Mouse (Mus musculus) myocyte (in vitro differentiated cells): ENCODE results near the gene Slc22a3.

Source experiments
- E2F4 ChIP-seq: IDR thresholded peaks from one replicate; pipeline ENCODE4 v1.6.1; 2011; ENCODE audit warnings: mild to moderate bottlenecking, control low read depth, moderate library complexity; ENCODE audit not compliant: insufficient read depth
- MAX ChIP-seq: IDR thresholded peaks from one replicate; pipeline ENCODE4 v1.6.1; 2011; ENCODE audit warnings: low read depth, mild to moderate bottlenecking, control low read depth
- MYOD1 ChIP-seq, 3 experiments: IDR thresholded peaks; one replicate each; pipeline ENCODE4 v1.6.1; 2011; ENCODE audit warnings: control low read depth in 2 of 3, low read depth in 2 of 3, mild to moderate bottlenecking in 2 of 3, moderate library complexity in 1 of 3; ENCODE audit not compliant: insufficient read length in 2 of 3, control insufficient read depth in 1 of 3
- POLR2A ChIP-seq: IDR thresholded peaks from one replicate; pipeline ENCODE4 v1.6.1; 2011; ENCODE audit warnings: low read depth, mild to moderate bottlenecking, control low read depth, moderate library complexity; ENCODE audit not compliant: insufficient read length

DNA sequence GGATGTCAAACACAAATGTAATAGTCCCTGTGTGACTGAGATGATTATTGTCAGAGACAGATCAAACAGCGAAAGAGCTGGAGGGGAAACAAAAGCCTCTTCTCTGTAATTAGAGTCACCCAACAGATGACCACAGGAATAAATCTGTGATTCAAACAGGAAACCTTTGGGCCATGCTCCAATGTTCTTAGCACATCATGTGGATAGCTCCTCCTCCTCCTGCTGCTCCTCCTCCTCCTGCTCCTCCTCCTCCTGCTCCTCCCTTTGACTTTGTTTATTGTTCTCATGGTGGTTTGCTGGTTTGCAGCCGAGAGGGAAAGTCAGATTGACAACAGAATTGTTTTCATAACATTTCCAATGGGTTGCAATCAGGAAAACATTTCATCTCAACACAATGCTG, 28.1 kb downstream of the Slc22a3 start:
- TF ChIP-seq MYOD1 (IDR thresholded peaks at IDR 0.05; ENCODE audit: control insufficient read depth in 1 of 3, insufficient read length in 2 of 3, low read depth in 2 of 3), result no peak
- TF ChIP-seq POLR2A, result no peak
- no peak for TF ChIP-seq E2F4
- no peak for TF ChIP-seq MAX
